ENCODE assay signal across 9 mouse cellular contexts in genomic region chr7:57703580-57703979, GRCm38 (mm10).
DNase-seq lines count a peak whose midpoint lies in the region; ATAC-seq and TF ChIP-seq lines count a peak whose summit lies in the region.
"Had no signal": no experiment of that assay in that cellular context is flagged by ENCODE, and none has a peak within 500 bp of the region (broad histone marks: within the 10 kb centered on the region; RNA-seq: fewer than 3 reads in every experiment).

No protein-coding gene starts in this region.

- peaks cover 4% of the 10 kb centered on the region; the same call in 1 of the 2 replicates for H3K4me1 ChIP-seq in limb, embryonic 13.5 days
- no peaks in the 10 kb centered on the region for H3K4me1 ChIP-seq in limb, embryonic 10.5 days
- peaks cover 11% of the 10 kb centered on the region for H3K4me1 ChIP-seq in embryonic fibroblast, embryonic 13.5 days (ENCODE audit: control insufficient read depth, insufficient read depth, low read length)

- no peak for DNase-seq in limb, embryonic 10.5 days (ENCODE audit: low spot score)
- peak; percentile 31 for DNase-seq in right cerebral cortex, postnatal 4 days
- DNase-seq in kidney, postnatal 25 days = no peak
- DNase-seq in yolk sac, embryonic 10.5 days (ENCODE audit: low spot score) = no peak
- DNase-seq: kidney, adult 18-20 months had no signal

- no peak overlapping the region for H3K27ac ChIP-seq in limb, embryonic 13.5 days
- no peak overlapping the region for H3K27ac ChIP-seq in limb, embryonic 10.5 days
- H3K27ac ChIP-seq in embryonic fibroblast, embryonic 13.5 days (ENCODE audit: insufficient read depth, low read length) = peak overlapping the region; percentile 60; the same call in 1 of the 2 replicates
- H3K27ac ChIP-seq: neural tube, embryonic 13.5 days had no signal

- TF ChIP-seq POLR2A in embryonic fibroblast, embryonic 13.5 days (IDR thresholded peaks at IDR 0.05; ENCODE audit: low read depth, low read length) = no peak

- no peak overlapping the region for H3K4me2 ChIP-seq in limb, embryonic 13.5 days (replicated peaks)
- H3K4me2 ChIP-seq: neural tube, embryonic 13.5 days had no signal

- ATAC-seq in limb, embryonic 13.5 days (ENCODE audit: low FRiP score, low read depth) = peak; percentile 61; the same call in 1 of the 2 replicates
- peak; percentile 32; the same call in 1 of the 2 replicates for ATAC-seq in cerebellum, adult (ENCODE audit: insufficient number of reproducible peaks, low FRiP score, low TSS enrichment)

- TF ChIP-seq CTCF in embryonic fibroblast, embryonic 13.5 days (IDR thresholded peaks at IDR 0.05; ENCODE audit: borderline replicate concordance, insufficient read depth, low read length) = no peak

- 37% methylated on average over 1 of the region's 1 CpGs for WGBS in limb, embryonic 13.5 days
- WGBS in limb, embryonic 10.5 days = 80% methylated on average over 1 of the region's 1 CpGs

- H3K9ac ChIP-seq in limb, embryonic 13.5 days = no peak overlapping the region
- H3K9ac ChIP-seq: neural tube, embryonic 13.5 days had no signal

- H3K36me3 ChIP-seq in limb, embryonic 13.5 days = no peaks in the 10 kb centered on the region
- no peaks in the 10 kb centered on the region for H3K36me3 ChIP-seq in limb, embryonic 10.5 days
- H3K36me3 ChIP-seq: neural tube, embryonic 13.5 days had no signal

- no peaks in the 10 kb centered on the region for H3K9me3 ChIP-seq in limb, embryonic 13.5 days
- no peaks in the 10 kb centered on the region for H3K9me3 ChIP-seq in limb, embryonic 10.5 days (replicated peaks)
- H3K9me3 ChIP-seq: neural tube, embryonic 13.5 days had no signal

- no peaks in the 10 kb centered on the region for H3K27me3 ChIP-seq in limb, embryonic 13.5 days
- H3K27me3 ChIP-seq in limb, embryonic 10.5 days (ENCODE audit: low read depth, poor library complexity, severe bottlenecking) = no peaks in the 10 kb centered on the region
- H3K27me3 ChIP-seq: neural tube, embryonic 13.5 days had no signal

- no peak overlapping the region for H3K4me3 ChIP-seq in limb, embryonic 13.5 days
- no peak overlapping the region for H3K4me3 ChIP-seq in limb, embryonic 10.5 days
- no peak overlapping the region for H3K4me3 ChIP-seq in embryonic fibroblast, embryonic 13.5 days (ENCODE audit: insufficient read depth, low read length)
- H3K4me3 ChIP-seq: neural tube, embryonic 13.5 days had no signal
